Mouse (Mus musculus): ENCODE data around the gene Palm.

DNA sequence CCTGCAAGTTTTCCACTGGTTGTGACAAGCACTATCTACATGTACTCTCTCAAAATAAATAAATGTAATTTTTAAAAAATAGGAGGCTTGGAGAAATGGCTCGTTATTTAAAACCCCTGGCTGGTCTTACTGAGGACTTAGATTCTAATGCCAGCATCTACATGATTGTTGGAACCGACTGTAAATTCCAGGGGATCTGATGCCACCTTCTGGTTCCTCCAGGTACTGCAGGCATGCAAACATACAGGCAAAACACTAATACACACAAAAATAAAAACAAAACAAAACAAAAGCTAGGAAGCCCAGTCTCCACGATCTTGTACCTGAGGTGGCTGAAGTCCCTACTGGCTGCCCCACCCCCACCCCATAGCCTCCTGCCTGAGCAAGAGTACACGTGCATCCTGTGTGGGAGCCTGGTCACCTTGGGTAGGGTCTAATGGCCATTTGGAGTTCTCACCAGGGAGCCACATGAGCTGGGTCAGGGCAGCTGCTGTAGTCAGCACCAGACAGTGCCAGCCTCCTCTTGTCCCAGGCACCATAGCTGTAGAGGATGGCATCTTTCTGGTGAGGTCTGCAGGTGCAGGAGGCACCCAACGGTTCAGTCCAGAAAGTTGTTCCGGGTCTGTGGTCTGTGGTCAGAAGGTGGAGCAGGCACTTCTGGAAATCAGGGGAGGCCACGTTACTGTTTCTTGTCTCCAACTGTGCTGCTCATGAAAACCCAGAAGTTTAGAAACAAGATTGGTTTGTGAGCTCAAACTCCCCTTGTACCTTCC is 4.8 kb upstream of the Palm start:
- TF ChIP-seq CTCF (IDR thresholded peaks at IDR 0.05) (peak; percentile 90), EP300 (IDR thresholded peaks at IDR 0.05) (no peak)

Measured in lung, postnatal 0 days (tissue).